Mouse (Mus musculus) midbrain, embryonic 11.5 days (tissue): Measurements from ENCODE around the gene Ndufa11. TPM values are rescaled to one million over a fixed set of nuclear protein-coding genes. Genes with fewer than 3 reads are reported as not detected.

ENCODE experiments used
- ATAC-seq: fragments of 200-750 bp; cut with Nextera tagmentation; 2 replicates; pipeline ENCODE4 v1.8.0; 2017; ENCODE audit warnings: moderate TSS enrichment, moderate library complexity; ENCODE audit not compliant: low FRiP score
- DNase-seq: peaks from one replicate; pipeline ENCODE4 v3.0.0; 2015; ENCODE audit warnings: low spot score; ENCODE audit errors: missing footprints
- H3K27ac ChIP-seq: fragments of 300-500 bp; sonication (generic); 2 replicates; pipeline ENCODE4 v1.5.1; 2014; ENCODE audit warnings: low read depth, low read length
- H3K27me3 ChIP-seq: fragments of 300-500 bp; sonication (generic); 2 replicates; pipeline ENCODE4 v1.6.1; 2014; ENCODE audit warnings: mild to moderate bottlenecking, low read length, moderate library complexity, mixed read lengths; ENCODE audit not compliant: control insufficient read depth, insufficient read depth
- H3K36me3 ChIP-seq: fragments of 300-500 bp; sonication (generic); 2 replicates; pipeline ENCODE4 v1.6.1; 2014; ENCODE audit warnings: mild to moderate bottlenecking, low read length, moderate library complexity, mixed read lengths; ENCODE audit not compliant: control insufficient read depth, insufficient read depth
- H3K4me1 ChIP-seq: fragments of 300-500 bp; sonication (generic); 2 replicates; pipeline ENCODE4 v1.6.1; 2014; ENCODE audit warnings: low read length; ENCODE audit not compliant: control insufficient read depth, insufficient read depth
- H3K4me2 ChIP-seq: fragments of 300-500 bp; sonication (generic); 2 replicates; pipeline ENCODE4 v1.6.1; 2014; ENCODE audit warnings: mild to moderate bottlenecking, moderate library complexity
- H3K4me3 ChIP-seq: fragments of 300-500 bp; sonication (generic); 2 replicates; pipeline ENCODE4 v1.5.1; 2014; ENCODE audit warnings: low read depth, low read length
- H3K9ac ChIP-seq: fragments of 300-500 bp; sonication (generic); 2 replicates; pipeline ENCODE4 v1.6.1; 2014; ENCODE audit warnings: low read length
- H3K9me3 ChIP-seq: fragments of 300-500 bp; sonication (generic); 2 replicates; pipeline ENCODE4 v1.6.1; 2016; ENCODE audit warnings: low read length; ENCODE audit not compliant: control insufficient read depth
- WGBS: fragments of 180-500 bp; shearing (Covaris S2); extraction: QIAGEN DNeasy Blood & Tissue Kit; methylation state at CpG from one replicate; pipeline ENCODE4 v1.1.7; 2014; 5-methylcytosine and 5-hydroxymethylcytosine counted together
- polyA plus RNA-seq: library from polyadenylated mRNA; unstranded; fragments of >200 nt; fragmentation: Nextera tagmentation; extraction: Ambion mirVana; gene quantifications from 2 replicates; pipeline ENCODE4 v1.2.1, GENCODE M21; 2014

Gene Ndufa11
- polyA plus RNA-seq, 1 experiment from 2014 or later, result 337 TPM

- WGBS, result 86% methylated on average over 2 of the region's 2 CpGs
- H3K36me3 ChIP-seq, result peaks cover 17% of the 10 kb centered on the region
These were observed 32.9 kb upstream of the Ndufa11 start for GRCm38 (mm10) chr17:56684649-56685048.

DNA sequence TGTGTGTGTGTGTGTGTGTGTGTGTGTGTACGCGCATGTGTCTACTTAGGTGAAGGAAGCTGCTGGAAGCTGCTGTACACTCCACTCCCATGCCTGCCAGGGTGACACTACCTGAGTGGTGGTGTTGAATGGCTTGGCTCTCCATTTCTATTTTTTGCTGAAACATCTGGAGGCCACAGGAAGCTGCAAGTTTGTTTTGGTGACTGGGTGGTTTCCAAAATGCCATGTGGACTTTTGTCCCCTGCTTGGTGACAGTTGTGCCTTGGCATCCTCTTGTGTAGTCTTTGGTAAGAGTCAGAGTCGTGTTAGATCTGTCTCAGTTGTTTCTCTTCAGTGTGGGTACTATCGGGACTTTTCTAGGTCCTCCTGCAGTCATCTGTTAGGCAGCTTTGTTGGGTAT, 30.8 kb upstream of the Ndufa11 start:
- no peak overlapping the region for H3K4me2 ChIP-seq
- ATAC-seq (no peak), DNase-seq (no peak)
- no peak overlapping the region for H3K9ac ChIP-seq
- no peaks in the 10 kb centered on the region for H3K27me3 ChIP-seq
- no peaks in the 10 kb centered on the region for H3K9me3 ChIP-seq
- WGBS, result 88% methylated on average over 4 of the region's 4 CpGs
- peaks cover 13% of the 10 kb centered on the region for H3K36me3 ChIP-seq
- no peaks in the 10 kb centered on the region for H3K4me1 ChIP-seq
- no peak overlapping the region for H3K27ac ChIP-seq
- H3K4me3 ChIP-seq, result no peak overlapping the region

More at GRCm38 (mm10) chr17:56684649-56685048, 32.9 kb upstream of the Ndufa11 start:
- H3K4me2 ChIP-seq, result no peak overlapping the region
- no peak overlapping the region for H3K27ac ChIP-seq
- no peak overlapping the region for H3K9ac ChIP-seq
- H3K9me3 ChIP-seq, result no peaks in the 10 kb centered on the region
- no peaks in the 10 kb centered on the region for H3K27me3 ChIP-seq
- no peak for ATAC-seq
- no peak overlapping the region for H3K4me3 ChIP-seq
- no peaks in the 10 kb centered on the region for H3K4me1 ChIP-seq
- DNase-seq, result peak; percentile 51

- Histone ChIP-seq H3K9me3 (no peaks in the 10 kb centered on the region), H3K36me3 (peaks cover 13% of the 10 kb centered on the region), H3K4me1 (no peaks in the 10 kb centered on the region), H3K9ac (no peak overlapping the region), H3K27ac (no peak overlapping the region), H3K4me2 (no peak overlapping the region), H3K4me3 (no peak overlapping the region), H3K27me3 (no peaks in the 10 kb centered on the region)
- DNase-seq (no peak), ATAC-seq (no peak)
These were observed 29.5 kb upstream of the Ndufa11 start for GRCm38 (mm10) chr17:56688045-56688444.

GRCm38 (mm10) chr17:56688689-56689088, 28.9 kb upstream of the Ndufa11 start:
- Histone ChIP-seq H3K27me3 (no peaks in the 10 kb centered on the region), H3K36me3 (peaks cover 13% of the 10 kb centered on the region), H3K9ac (no peak overlapping the region), H3K4me3 (no peak overlapping the region), H3K9me3 (no peaks in the 10 kb centered on the region), H3K4me2 (no peak overlapping the region), H3K27ac (no peak overlapping the region), H3K4me1 (no peaks in the 10 kb centered on the region)
- ATAC-seq (no peak), DNase-seq (no peak)
- WGBS, result 88% methylated on average over 2 of the region's 2 CpGs

DNA sequence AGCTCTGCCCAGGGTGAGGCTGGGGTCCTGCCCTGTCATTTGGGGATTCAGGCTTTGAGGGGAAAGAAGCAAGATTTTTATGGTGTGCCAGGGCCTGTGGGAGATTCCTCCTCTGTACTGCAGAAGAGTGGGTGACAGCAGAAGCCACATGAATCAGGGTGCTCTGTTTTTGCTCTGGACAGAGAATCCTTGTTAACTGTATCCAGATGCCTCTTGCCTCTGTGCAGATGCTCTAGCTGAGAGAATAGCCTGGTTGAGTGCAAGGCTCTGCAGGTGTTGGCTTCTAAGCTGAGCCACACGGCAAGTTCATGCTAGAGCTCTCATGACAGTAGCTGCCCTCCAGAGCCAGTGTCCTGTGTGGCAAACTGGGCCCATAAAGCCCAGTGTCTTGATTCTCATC, 24.2 kb upstream of the Ndufa11 start:
- Histone ChIP-seq H3K27ac (no peak overlapping the region), H3K9ac (no peak overlapping the region), H3K4me2 (no peak overlapping the region), H3K4me3 (no peak overlapping the region), H3K4me1 (no peaks in the 10 kb centered on the region), H3K27me3 (no peaks in the 10 kb centered on the region), H3K36me3 (peaks cover 22% of the 10 kb centered on the region; the same call in 1 of the 2 replicates), H3K9me3 (no peaks in the 10 kb centered on the region)
- no peak for DNase-seq
- no peak for ATAC-seq
- 88% methylated on average over 1 of the region's 1 CpGs for WGBS

- H3K27me3 ChIP-seq, result no peaks in the 10 kb centered on the region
- 90% methylated on average over 6 of the region's 6 CpGs for WGBS
- H3K36me3 ChIP-seq, result peaks cover 23% of the 10 kb centered on the region; the same call in 1 of the 2 replicates
- DNase-seq, result no peak
- no peak for ATAC-seq
- no peaks in the 10 kb centered on the region for H3K9me3 ChIP-seq
- no peak overlapping the region for H3K9ac ChIP-seq
- H3K27ac ChIP-seq, result no peak overlapping the region
- H3K4me1 ChIP-seq, result no peaks in the 10 kb centered on the region
- no peak overlapping the region for H3K4me3 ChIP-seq
- no peak overlapping the region for H3K4me2 ChIP-seq
These were observed 23.7 kb upstream of the Ndufa11 start for GRCm38 (mm10) chr17:56693851-56694310.

DNA sequence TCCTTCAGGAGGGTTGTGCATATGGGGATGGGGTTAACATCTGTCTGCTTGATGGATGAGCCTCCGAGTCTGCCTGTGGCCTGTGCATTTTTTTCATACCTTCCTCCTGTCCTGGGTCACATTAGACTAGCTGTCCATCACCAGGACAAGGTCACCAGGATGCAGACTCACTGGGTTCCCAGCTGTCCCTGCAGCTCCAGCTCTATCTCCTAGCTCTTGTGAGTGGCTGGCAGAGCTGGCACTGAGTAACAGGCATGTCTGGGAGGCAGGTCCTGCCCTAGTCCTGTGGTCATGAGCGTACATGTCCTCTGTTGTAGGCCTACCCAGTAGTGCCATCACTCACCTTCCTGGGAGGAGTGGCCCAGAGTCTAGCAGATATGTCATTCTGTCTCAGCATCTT, 17.1 kb upstream of the Ndufa11 start:
- ATAC-seq, result no peak
- Histone ChIP-seq H3K9ac (no peak overlapping the region), H3K27ac (no peak overlapping the region), H3K27me3 (no peaks in the 10 kb centered on the region), H3K4me3 (no peak overlapping the region), H3K36me3 (peaks cover 52% of the 10 kb centered on the region), H3K9me3 (no peaks in the 10 kb centered on the region), H3K4me2 (no peak overlapping the region), H3K4me1 (no peaks in the 10 kb centered on the region)
- 94% methylated on average over 2 of the region's 2 CpGs for WGBS
- no peak for DNase-seq

DNA sequence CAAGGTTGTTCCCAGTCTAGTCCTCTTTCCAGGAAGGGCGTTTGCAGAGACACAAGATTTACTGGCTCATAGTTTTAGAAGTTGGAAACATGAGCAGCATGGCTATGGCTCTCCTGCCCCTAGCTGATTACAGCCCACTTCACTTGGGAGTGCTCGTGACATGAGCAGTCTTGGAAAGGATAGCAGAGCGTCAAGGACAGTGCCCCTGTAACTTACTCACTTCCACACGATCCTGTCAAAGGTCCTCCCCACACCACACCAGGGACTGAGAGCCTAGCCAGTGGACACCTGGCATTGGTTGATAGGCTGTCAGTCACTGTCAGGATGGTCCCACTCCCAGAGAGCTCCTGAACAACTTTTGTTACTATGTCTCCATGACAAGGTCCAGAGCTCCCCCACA, 14.5 kb upstream of the Ndufa11 start:
- Histone ChIP-seq H3K9ac (no peak overlapping the region), H3K36me3 (peaks cover 60% of the 10 kb centered on the region), H3K27ac (no peak overlapping the region), H3K9me3 (no peaks in the 10 kb centered on the region), H3K4me1 (no peaks in the 10 kb centered on the region), H3K4me3 (no peak overlapping the region), H3K27me3 (no peaks in the 10 kb centered on the region), H3K4me2 (no peak overlapping the region)
- no peak for ATAC-seq
- DNase-seq, result no peak
- WGBS, result 87% methylated on average over 4 of the region's 4 CpGs

GRCm38 (mm10) chr17:56706515-56706914, 11.1 kb upstream of the Ndufa11 start:
- no peaks in the 10 kb centered on the region for H3K27me3 ChIP-seq
- no peak for ATAC-seq
- WGBS, result 87% methylated on average over 1 of the region's 1 CpGs
- no peak overlapping the region for H3K4me2 ChIP-seq
- no peak for DNase-seq
- H3K27ac ChIP-seq, result no peak overlapping the region
- no peak overlapping the region for H3K9ac ChIP-seq
- H3K9me3 ChIP-seq, result no peaks in the 10 kb centered on the region
- H3K4me1 ChIP-seq, result no peaks in the 10 kb centered on the region
- H3K36me3 ChIP-seq, result peaks cover 69% of the 10 kb centered on the region
- no peak overlapping the region for H3K4me3 ChIP-seq

DNA sequence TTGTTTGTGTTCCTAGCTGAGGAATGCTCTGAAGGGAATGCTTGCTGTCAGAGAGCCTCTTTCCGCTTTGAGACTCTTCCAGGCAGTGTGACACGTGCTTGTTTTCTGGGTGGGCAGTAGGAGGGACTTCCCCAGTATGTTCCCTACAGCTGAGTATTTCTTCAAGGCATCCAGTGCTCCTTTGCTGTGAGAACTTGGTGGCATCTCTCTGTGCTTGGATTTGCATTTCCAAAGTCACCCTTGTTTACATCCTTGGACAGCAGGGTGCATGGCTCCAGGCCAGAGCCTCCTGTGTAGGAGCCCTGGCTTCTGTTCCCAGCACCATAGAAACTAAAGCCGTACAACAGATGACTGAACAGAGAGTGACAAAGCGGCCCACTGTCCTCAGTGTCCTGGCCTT, 8.9 kb upstream of the Ndufa11 start:
- no peak for DNase-seq
- WGBS, result 82% methylated on average over 4 of the region's 4 CpGs

More for the DNA sequence above, 8.9 kb upstream of the Ndufa11 start:
- no peak for ATAC-seq
- no peak overlapping the region for H3K4me2 ChIP-seq
- peaks cover 64% of the 10 kb centered on the region for H3K36me3 ChIP-seq
- H3K9ac ChIP-seq, result no peak overlapping the region
- H3K4me1 ChIP-seq, result no peaks in the 10 kb centered on the region
- no peak overlapping the region for H3K4me3 ChIP-seq
- H3K9me3 ChIP-seq, result no peaks in the 10 kb centered on the region
- no peak overlapping the region for H3K27ac ChIP-seq
- no peaks in the 10 kb centered on the region for H3K27me3 ChIP-seq
